Mouse (Mus musculus) myocyte (in vitro differentiated cells): ENCODE results near the gene Igf2r.

Experiments
- MAX ChIP-seq: IDR thresholded peaks from one replicate; pipeline ENCODE4 v1.6.1; 2011; ENCODE audit warnings: low read depth, mild to moderate bottlenecking, control low read depth
- MYOG ChIP-seq, 3 experiments: IDR thresholded peaks; one replicate each; pipeline ENCODE4 v1.6.1; 2011; ENCODE audit warnings: control low read depth in 2 of 3, low read depth in 2 of 3, mild to moderate bottlenecking in 2 of 3; ENCODE audit not compliant: insufficient read length in 2 of 3, control insufficient read depth in 1 of 3, insufficient read depth in 1 of 3
- POLR2A ChIP-seq: IDR thresholded peaks from one replicate; pipeline ENCODE4 v1.6.1; 2011; ENCODE audit warnings: low read depth, mild to moderate bottlenecking, control low read depth, moderate library complexity; ENCODE audit not compliant: insufficient read length
- POLR2AphosphoS2 ChIP-seq: IDR thresholded peaks from one replicate; pipeline ENCODE4 v1.6.1; 2011; ENCODE audit warnings: low read depth, control low read depth; ENCODE audit not compliant: insufficient read length
- TCF12 ChIP-seq: IDR thresholded peaks from one replicate; pipeline ENCODE4 v1.6.1; 2011; ENCODE audit warnings: mild to moderate bottlenecking, control low read depth; ENCODE audit not compliant: poor library complexity, insufficient read depth, severe bottlenecking

DNA sequence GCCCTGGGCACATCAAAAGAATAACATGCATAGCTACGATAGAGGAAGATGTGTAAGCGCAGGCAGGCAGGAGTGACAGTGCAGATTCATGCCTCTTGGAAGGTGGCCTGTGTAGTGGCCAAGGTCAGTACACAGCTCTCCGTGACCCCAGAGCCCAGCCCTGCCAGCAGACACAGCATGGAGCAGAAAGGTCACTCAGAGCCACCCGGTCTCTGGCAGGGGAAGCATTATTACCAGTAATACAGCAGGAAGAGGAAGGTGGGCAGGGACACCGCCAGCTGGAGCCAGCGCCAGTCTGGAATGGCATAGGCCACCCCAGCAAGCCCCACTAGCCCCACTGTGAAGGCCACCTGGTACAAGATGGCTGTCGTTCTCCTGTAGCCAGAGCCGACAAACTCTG lies 105.3 kb downstream of the Igf2r start:
- TF ChIP-seq POLR2A (no peak), MYOG (IDR thresholded peaks at IDR 0.05; ENCODE audit: control insufficient read depth in 1 of 3, insufficient read depth in 1 of 3, insufficient read length in 2 of 3, low read depth in 2 of 3) (no peak), POLR2AphosphoS2 (no peak), MAX (no peak), TCF12 (no peak)
